Comparison of ENCODE assay signal across 22 mouse cellular contexts in the genomic region with DNA sequence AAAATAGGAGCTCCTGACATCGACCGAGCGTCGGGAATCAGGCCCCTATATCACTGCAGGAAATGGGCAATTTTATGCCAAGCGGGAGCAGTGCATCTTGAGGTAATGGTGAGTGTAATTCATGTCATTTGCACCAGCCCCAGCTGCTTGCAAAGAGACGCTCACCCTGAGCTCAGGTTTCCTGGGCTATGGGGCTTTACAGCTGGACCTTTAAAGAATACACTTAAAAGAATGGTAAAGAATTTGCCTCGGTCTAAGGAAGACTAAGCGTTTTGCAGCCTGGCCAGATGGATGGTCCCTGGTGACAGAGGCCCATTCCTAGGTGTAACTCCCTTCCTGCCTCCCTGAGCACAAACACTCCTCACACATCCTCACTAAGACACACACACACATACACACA.
"Had no signal": no experiment of that assay in that cellular context is flagged by ENCODE, and none has a peak within 500 bp of the region (broad histone marks: within the 10 kb centered on the region; RNA-seq: fewer than 3 reads in every experiment).

No protein-coding gene starts in this region.

- H3K9me3 ChIP-seq: lung, embryonic 15.5 days; midbrain, embryonic 15.5 days had no signal

- H3K36me3 ChIP-seq: limb, embryonic 12.5 days; liver, embryonic 12.5 days; liver, embryonic 15.5 days; lung, embryonic 15.5 days; midbrain, embryonic 12.5 days; midbrain, embryonic 15.5 days had no signal

- DNase-seq: kidney, adult 18-20 months; kidney, postnatal 14 days; layer of hippocampus, postnatal 36 days; liver; lung, adult 18-20 months; lung, postnatal 10 days; lung, postnatal 36 days; thymus, adult 2 months; thymus, postnatal 14 days; thymus, postnatal 4 days had no signal

- H3K4me1 ChIP-seq: liver, embryonic 12.5 days; liver, embryonic 15.5 days; lung, embryonic 15.5 days had no signal

- H3K4me2 ChIP-seq: limb, embryonic 12.5 days; liver, embryonic 12.5 days; liver, embryonic 15.5 days; lung, embryonic 15.5 days; midbrain, embryonic 12.5 days; midbrain, embryonic 15.5 days had no signal

- H3K4me3 ChIP-seq: left cerebral cortex, adult 2 months; limb, embryonic 12.5 days; liver, embryonic 12.5 days; liver, embryonic 15.5 days; lung, embryonic 15.5 days; midbrain, embryonic 12.5 days; midbrain, embryonic 15.5 days; myocyte had no signal

- H3K27me3 ChIP-seq: limb, embryonic 12.5 days; liver, embryonic 12.5 days; liver, embryonic 15.5 days; lung, embryonic 15.5 days had no signal

- ATAC-seq: hindbrain, postnatal 0 days; inflammation-experienced regulatory T-cells, adult 6 months; intestine, embryonic 16.5 days; liver, embryonic 12.5 days; midbrain, embryonic 15.5 days had no signal

- H3K9ac ChIP-seq: limb, embryonic 12.5 days; liver, embryonic 12.5 days; liver, embryonic 15.5 days; lung, embryonic 15.5 days; midbrain, embryonic 12.5 days; midbrain, embryonic 15.5 days had no signal

- H3K27ac ChIP-seq: hindbrain, postnatal 0 days; left cerebral cortex, adult 2 months; liver, embryonic 12.5 days; liver, embryonic 15.5 days; lung, embryonic 15.5 days; midbrain, embryonic 12.5 days; midbrain, embryonic 15.5 days; stomach, postnatal 0 days had no signal
